Mouse (Mus musculus) left cerebral cortex, postnatal 14 days (tissue): ENCODE measurements around the gene Rgs16. TPM values are rescaled to one million over a fixed set of nuclear protein-coding genes. Genes with fewer than 3 reads are reported as not detected.

Experiments used
- DNase-seq, 2 experiments: peaks; one replicate each; pipeline ENCODE4 v3.0.0; 2021 to 2022; ENCODE audit warnings: low spot score in 2 of 2, mixed read lengths in 1 of 2
- intact Hi-C: fragments of 180-260 bp; cut with DNase I; formaldehyde crosslinking; loops from one replicate; pipeline ENCODE4 v1.15.1; 2025
- long read RNA-seq, 2 experiments: library from polyadenylated mRNA; stranded (forward); transcript quantifications; one replicate each; pipeline ENCODE4 v2.0.0; 2021
- total RNA-seq, 2 experiments: library from RNA; stranded (reverse); gene quantifications; 2 replicates each; pipeline ENCODE4 v1.2.3; 2021

The Rgs16 gene
- 1 to 10 TPM; 6.6 to 6.8 TPM for total RNA-seq
- long read RNA-seq, experiment 1, partial matches to known transcripts: 0 of 4 reads
- long read RNA-seq, experiment 1, other reads (novel, unspliced or antisense): 0 of 4 reads
- long read RNA-seq, experiment 2, partial matches to known transcripts: 0 of 1 reads
- long read RNA-seq, experiment 2, other reads (novel, unspliced or antisense): 0 of 1 reads

DNA sequence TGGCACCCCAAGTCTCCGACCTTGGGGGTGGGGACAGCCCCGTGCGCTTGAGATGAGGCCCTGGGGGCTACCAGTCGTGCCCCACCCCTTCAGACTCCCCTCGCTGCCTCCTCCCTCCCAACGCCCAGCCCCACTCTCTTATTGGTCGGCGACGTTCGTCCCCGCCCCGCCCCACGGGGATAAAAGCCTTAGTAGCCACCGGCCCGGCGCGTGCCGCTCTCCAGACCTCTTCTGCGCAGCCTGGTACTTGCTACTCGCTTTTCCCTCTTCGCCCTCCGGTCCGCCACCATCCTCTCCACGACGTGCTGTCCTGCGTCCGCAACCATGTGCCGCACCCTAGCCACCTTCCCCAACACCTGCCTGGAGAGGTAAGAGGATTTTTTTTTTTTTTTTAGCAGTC, at the start of gene Rgs16:
Rgs16 (plus strand) TSS at position 205 of the 400 bp plus-strand sequence.
- intact Hi-C loops: loop anchor here (5.0 kb wide), 1 partner anchor 63 kb away; no protein-coding TSS in a partner anchor
- peak in 1 of 2 experiments; percentile 61 for DNase-seq

DNA sequence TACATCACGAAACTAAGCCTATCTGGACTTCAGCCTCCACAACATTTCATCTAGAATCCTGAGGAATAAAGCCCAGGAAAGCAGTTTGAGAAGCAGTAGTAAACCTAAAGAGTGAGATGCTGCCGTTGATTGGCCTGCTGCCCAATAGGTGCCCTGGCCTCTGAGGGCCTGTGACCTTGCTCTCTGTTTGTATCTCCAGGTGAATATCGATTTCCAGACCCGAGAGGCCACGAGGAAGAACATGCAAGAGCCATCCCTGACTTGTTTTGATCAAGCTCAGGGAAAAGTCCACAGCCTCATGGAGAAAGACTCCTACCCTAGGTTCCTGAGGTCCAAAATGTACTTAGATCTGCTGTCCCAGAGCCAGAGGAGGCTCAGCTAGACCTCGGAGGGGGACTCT, 47.6 kb upstream of the Rgs16 start:
- intact Hi-C loops: no loop called here
- no peak for DNase-seq

DNA sequence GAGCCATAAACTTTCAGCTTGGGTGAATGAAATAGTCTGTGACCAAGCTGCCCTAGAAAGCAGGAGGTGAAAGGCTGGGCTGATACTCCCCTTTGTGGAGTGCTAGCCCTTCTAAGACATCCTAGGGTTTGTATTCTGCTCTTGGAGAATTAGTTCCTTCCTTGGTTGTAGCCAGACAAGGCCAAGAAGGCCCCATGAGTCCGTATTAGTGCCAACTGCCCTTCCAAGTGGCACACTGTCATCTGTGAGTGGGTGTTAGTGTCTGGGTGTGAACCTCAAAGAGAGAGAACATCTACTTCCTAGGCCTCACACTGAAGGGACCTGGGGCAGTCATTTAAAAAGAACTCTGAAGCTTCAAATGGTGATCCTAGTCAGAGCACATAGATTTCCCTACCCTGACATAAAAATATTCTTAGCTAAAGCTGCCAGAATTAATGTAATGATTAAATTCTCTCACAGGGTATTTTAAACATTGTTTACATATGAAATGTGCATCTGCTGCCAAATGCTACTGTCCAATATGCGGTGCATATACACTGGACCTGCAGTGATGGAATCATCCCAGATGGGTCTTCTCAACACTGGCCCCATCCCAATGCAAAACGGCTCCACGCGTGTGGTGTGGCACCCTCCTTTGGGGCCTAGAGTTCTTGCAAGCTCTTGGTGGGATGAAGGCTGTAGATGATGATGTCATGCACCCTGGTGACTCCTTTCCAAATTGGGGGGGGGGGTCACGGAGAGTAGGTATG, 45.6 kb upstream of the Rgs16 start:
- no peak for DNase-seq
- intact Hi-C loops: no loop called here

DNA sequence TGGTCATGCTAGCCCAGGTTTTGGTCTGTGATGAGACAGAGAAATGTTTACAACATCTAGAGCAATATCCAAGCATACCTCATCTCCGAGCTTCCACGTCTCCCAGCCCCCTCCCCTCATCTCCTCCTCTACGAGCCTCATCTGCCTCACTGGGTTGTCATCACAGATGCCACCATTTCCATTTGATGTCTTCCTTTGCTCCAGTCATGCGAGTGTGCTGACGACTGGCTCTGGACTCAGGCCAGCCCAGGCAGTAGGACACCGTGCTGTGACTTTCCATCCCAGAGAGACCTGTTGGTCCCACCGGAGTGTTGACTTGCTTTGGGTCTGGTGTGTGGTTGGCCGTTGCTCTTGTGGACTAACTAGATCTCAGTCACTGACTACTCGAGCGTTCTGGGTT, 44.8 kb upstream of the Rgs16 start:
- no peak for DNase-seq
- intact Hi-C loops: no loop called here

DNA sequence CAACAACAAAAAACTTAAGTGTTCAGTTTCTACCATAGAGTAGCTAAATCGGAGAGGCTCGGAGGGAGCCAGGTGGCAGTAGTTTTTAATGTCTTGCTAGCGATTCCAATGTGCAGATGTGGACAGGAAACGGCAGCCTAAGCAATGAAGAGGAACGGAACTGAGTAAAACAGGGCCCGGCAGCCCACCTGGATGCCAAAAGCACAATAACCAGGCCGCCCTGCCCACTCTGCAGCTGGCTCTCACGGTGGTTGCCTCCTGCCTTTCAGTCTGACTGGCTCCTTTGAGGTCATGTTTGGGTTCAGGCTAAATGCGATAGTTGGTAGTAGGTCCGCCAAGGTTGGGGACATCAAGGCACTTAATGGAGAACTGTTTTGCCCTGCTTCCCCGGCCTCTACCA, 44.1 kb upstream of the Rgs16 start:
- intact Hi-C loops: no loop called here
- DNase-seq: no peak

DNA sequence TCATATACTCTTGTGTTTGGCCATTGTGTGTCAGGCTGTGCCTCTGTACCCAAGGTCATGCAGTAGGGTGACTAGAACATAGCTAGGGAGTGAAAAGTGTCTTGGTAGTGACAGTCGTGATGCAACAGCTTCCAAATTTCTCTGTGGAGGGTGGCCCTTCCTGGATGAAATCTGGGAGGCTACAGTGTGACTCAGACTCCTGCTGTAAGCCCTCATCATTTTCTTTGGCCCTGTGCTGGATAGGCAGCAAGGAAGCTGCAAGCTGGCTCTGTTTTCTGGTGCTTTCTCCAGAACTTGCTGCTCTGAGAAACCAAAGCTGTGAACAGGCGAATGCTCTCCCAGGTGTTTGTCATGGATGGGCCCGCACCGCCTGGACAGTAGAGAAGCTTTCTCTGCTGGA, 43.6 kb upstream of the Rgs16 start:
- intact Hi-C loops: no loop called here
- no peak for DNase-seq

DNA sequence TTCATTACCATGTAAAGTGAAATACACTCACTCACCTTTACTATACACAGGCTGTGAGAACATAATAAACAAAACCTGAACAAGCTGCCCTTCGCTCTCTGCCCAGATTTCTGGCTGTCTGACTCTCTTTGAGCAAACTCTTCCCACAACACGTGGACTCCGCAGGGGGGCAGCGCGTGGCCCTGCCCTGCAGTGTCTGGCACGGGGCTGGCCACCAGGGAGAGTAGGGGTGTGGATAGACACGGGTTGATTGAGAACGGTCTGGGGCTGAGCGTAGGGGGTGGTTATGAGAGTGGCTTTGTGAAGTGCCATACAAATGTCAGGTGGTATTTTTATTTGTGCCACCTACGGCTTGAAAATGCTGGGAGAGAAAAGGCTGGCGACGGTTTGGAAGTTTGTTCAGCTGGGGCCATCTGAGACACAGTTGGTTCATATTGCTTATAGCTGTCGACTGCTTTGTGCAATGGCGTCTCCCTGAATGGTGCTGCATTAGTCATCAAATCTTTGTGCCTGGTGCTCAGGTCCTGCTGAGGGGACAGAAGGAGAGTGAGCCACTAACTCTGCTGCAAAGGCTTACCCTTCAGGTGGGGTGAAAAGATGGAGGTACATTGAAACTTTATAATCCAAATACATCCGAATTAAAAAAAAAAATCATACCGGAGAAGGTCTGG, 42.4 kb upstream of the Rgs16 start:
- intact Hi-C loops: no loop called here
- DNase-seq: no peak

DNA sequence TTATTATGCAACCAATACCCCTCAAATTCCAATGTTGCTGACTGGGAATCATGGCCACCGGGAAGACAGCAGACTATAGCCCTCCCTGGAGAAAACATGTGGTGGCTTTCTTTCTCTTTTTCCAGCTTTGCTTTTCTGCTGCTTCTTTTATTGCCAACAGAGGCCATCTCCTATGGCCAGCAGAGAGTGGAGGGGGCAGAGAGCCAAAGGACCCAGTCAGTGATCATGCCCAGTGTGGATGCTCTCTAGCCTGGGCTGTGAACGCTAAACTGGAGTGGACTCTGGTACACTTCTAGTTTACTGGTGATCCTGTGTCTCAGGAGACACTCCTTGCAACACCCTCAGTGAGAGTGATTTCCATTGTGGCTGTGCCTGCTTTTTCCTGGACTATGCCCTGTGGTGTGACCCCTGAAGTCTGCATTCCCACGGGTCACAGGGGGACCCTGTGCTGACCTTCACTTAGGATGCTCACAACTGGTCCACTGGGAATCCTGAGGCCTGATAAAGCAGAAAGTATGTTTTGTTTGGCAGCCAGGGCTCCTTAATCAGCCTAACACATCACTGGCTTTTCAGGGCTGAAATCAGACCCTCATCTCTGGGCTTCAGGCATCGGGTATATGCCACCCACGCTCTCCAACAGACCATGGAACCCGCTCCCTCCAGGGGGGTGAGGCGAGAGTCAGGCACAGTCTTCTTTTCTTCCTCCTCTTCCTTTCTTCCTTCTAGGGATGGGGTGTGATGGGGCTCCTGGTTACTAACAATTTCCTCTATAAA, 41.7 kb upstream of the Rgs16 start:
- intact Hi-C loops: no loop called here
- DNase-seq: no peak

GRCm38 (mm10) chr1:153700448-153701063, 39.6 kb upstream of the Rgs16 start:
- DNase-seq: no peak
- intact Hi-C loops: no loop called here

DNA sequence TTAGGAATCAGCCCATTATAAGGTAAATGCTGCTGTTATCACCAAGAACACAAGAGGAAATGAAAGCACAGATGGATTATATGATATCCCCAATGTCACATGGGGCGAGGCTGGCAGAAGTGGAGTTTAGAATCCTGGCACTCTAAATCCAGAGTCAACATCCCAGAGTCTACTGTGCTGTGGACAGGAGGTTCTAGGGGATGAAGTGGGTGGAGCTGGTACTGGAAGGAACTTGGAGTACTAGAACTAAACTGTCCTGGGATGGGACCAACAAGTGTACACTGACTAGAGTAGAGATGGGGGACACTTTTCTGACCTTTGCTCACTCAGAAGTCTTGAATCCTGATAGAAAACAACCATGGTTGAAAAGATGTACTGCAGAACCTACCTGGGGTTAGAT, 38.7 kb upstream of the Rgs16 start:
- no peak for DNase-seq
- intact Hi-C loops: no loop called here

DNA sequence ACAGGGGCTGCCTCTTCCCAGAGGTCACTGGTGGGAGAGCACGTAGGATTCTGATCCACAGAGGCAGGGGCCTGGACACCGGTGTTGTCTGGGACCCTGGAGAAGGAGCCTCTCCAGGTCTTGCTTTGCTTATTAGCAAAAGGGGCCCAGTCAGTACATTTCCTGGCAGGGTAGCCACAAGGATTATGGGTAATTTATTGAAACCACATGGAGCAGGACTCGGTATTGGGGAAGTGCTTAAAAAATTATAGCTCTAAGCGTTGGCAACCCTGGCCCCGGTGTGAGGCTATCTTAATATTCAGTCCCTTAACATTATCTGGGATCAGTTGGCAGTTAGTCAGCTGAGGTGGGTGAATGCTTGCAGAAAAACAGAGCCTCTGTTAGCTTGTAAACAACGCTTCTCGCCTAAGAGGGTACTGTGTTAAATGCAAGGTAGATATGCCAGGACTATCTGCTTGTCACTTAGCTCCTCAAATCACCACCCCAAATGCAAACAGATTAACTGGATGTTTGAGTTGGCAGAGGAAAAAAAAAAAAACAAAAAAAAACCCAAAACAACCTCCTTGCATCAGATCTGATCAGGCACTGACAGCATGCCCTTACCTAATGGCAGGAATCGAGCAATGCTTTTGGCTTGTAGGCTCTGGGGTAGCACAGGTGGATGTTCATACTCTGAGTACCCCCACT, 37.8 kb upstream of the Rgs16 start:
- intact Hi-C loops: no loop called here
- DNase-seq: no peak

- no peak for DNase-seq
- intact Hi-C loops: no loop called here
Measured at GRCm38 (mm10) chr1:153702853-153703410, 37.2 kb upstream of the Rgs16 start.

DNA sequence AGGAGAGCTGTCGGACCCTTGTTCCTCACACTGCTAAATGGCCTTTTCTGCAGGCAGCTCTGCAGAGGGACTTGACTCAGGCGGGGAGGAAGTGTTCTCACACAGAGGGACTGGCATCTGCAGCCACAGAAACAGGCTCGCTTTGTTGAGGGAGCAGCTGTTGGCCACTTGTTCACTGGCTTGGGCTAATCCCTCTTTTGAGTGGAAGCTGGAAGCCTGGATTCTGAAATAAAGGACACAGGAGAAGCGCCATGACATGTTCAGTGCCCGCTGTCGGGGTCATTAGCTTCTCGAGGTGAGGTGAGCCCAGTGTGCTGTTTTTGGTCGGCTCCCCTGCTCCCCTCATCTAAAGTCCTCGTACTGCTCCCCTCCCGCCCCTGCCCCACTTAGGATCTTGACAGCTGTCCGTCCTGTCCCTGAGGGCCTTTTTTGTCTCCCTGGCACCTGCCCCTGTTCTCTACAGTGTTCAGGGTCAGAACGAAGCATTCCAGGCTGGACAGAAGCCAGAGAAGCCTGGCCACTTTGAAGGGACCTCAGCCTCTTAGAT, 36.6 kb upstream of the Rgs16 start:
- intact Hi-C loops: no loop called here
- peak; percentile 46 to 71 for DNase-seq

DNA sequence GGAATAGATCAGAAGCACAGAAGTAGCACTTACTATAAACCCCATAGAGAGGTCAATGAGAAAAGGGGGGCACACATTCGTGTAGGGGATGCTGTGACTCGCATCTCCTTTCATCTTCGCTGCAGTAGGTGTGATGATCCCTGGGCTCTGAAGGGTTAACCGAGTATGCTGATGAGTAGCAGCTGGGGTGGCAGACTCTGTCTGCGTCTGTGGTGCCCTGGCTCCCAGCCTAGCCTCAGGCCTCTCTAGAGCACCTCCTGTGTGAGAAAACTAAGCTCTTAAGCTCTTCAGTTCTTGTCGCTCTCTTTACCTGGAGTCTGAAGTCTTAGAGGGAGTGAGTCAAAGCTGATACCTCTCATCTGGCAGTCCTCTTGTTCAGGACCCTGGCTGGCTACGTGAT, 36.0 kb upstream of the Rgs16 start:
- DNase-seq: no peak
- intact Hi-C loops: no loop called here

DNA sequence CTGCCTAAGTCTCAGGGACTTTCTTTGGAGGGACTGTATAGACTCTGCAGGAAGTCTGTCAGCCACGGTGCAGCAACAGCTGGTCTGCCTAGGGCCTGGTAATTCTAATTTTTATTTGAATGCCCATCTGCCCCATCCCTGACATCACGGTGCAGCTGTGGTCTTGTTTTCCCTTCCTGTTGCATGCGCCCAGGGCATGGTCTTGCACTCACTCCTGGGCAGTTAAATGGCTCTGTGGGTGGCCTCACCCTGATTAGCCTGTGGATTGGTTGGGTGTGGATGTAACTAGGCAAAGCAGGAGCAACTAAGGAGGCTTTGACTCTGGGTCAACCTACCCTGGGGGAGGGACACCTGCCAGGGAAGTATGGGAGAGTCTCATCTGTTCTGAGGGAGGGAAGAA, 35.2 kb upstream of the Rgs16 start:
- no peak for DNase-seq
- intact Hi-C loops: no loop called here

DNA sequence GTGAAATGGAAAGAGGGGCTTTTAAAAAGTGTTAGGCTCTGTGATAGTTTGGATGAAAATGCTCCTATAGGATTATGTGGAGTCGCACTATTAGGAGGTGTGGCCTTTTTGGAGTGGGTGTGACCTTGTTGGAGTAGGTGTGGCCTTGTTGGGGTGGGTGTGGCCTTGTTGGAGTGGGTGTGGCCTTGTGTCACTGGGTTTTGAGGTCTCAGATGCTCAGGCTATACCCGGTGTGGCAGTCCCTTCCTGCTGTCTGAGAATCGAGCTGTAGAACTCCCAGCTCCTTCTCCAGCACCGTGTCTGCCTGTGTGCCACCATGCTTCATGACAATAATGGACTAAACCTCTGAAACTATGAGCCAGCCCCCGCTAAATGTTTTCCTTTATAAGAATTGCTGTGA, 31.5 kb upstream of the Rgs16 start:
- no peak for DNase-seq
- intact Hi-C loops: no loop called here

DNA sequence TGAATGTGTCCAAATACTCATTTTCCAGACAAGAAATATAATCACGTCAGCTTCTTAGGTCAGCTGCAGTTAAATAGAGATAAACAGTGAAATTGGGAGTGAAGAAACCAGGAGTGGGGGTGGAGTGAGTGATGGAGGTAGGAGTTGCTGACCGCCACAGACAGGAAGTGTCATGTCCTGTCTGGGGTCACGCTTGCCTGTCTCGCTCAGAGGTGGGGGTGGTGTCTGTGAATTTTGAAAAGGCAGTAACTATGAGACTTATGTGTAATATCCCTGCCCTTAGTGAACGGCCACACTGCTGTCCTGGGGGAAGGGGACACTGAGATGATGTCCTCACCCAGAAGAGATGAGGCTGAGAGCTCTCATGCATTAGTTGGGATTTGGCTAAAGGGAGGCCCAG, 30.7 kb upstream of the Rgs16 start:
- intact Hi-C loops: no loop called here

DNA sequence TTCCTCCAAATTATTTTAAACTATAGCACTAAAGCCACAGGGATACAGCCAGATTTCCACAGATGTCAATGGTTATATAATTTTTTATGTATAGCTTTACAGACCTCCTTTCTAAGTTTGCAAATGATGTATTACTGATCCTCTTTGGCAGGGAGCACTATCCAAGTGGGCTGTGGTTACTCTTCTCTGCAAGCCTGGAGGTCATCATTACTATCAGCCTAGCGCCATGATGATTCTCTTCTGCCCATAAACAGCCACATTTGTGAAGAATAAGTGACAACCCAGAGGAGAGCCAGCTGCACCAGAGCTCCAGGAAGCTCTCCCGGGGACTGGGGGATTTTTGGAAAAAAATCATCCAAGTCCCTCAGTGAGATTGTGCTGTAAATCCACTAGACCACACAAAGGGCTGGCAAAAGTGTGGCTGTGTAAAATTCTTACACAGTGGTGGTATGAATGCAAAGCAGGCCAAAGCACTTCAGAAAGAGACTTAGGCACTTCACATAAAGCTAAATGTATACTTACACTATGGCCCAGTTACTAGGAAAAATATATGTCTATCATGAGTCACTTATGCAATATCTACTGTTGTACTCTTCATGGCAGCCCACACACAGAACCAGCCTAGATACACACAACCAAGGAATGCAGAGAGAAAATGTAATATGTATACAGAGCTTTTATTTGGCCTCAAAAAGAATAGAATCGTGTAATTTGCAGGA, 28.4 kb upstream of the Rgs16 start:
- DNase-seq: no peak
- intact Hi-C loops: no loop called here

More for the DNA sequence above, 30.7 kb upstream of the Rgs16 start:
- no peak for DNase-seq
